Mouse (Mus musculus) brain, embryonic 14.5 days (tissue): ENCODE measurements at regions not wholly inside any gene's neighbourhood (a gene's known extent, or its start where the extent isn't known, plus 50 kb on each side); places are given as distances from the start of the nearest gene placed in this dataset.

Experiments
- CTCF ChIP-seq: fragments of 200-500 bp; IDR thresholded peaks from 2 replicates; pipeline ENCODE4 v1.5.1; 2012; ENCODE audit warnings: inconsistent platforms, mild to moderate bottlenecking, moderate library complexity, borderline replicate concordance; ENCODE audit not compliant: insufficient read depth, insufficient read length; ENCODE audit errors: extremely low read depth
- POLR2A ChIP-seq: fragments of 200-500 bp; IDR thresholded peaks from 2 replicates; pipeline ENCODE4 v1.6.1; 2012; ENCODE audit warnings: mild to moderate bottlenecking, inconsistent platforms, borderline replicate concordance; ENCODE audit not compliant: poor library complexity, insufficient read depth, insufficient read length, severe bottlenecking; ENCODE audit errors: extremely low read depth

DNA sequence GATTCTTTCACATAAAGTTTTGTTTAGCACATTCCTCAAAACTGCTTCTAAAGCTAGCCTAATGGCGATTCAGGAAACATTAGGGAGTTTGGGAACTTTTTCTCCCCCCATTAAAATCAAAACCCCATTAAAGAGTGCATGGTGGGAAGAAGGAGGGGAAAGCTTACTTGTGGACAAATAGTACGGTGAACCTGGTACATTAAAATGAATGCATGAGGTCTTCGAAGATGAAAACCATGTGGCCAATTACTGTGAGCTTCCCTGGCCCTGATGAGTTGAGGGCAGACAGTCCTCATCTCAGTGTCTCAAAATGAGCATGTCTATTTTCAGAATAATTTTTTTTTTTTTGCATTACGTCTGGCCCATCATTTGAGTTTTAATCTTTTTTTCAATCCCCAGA is 78.0 kb upstream of the Veph1 start:
- TF ChIP-seq POLR2A (no peak), CTCF (no peak)
